Comparison of ENCODE assay signal across 19 mouse cellular contexts in genomic region chr1:20619363-20619762, GRCm38 (mm10). TPM values are rescaled to one million over a fixed set of nuclear protein-coding genes. Genes with fewer than 3 reads are reported as not detected.
A peak's percentile ranks its signal among the peaks of the same experiment; 100 is the strongest.
DNase-seq lines count a peak whose midpoint lies in the region; ATAC-seq and TF ChIP-seq lines count a peak whose summit lies in the region.
"Had no signal": no experiment of that assay in that cellular context is flagged by ENCODE, and none has a peak within 500 bp of the region (broad histone marks: within the 10 kb centered on the region; RNA-seq: fewer than 3 reads in every experiment).

No protein-coding gene starts in this region.

- no peak for TF ChIP-seq EP300 in lung, postnatal 0 days (IDR thresholded peaks at IDR 0.05)

- H3K27me3 ChIP-seq in embryonic facial prominence, embryonic 14.5 days (replicated peaks; ENCODE audit: control insufficient read depth, insufficient read depth, low read length) = no peaks in the 10 kb centered on the region
- no peaks in the 10 kb centered on the region for H3K27me3 ChIP-seq in embryonic facial prominence, embryonic 10.5 days (replicated peaks; ENCODE audit: low read depth, poor library complexity, severe bottlenecking)
- H3K27me3 ChIP-seq in lung, postnatal 0 days (replicated peaks; ENCODE audit: insufficient read depth, low read length) = no peaks in the 10 kb centered on the region
- no peaks in the 10 kb centered on the region for H3K27me3 ChIP-seq in kidney, embryonic 15.5 days
- H3K27me3 ChIP-seq: embryonic facial prominence, embryonic 12.5 days; forebrain, embryonic 13.5 days; heart, embryonic 12.5 days; limb, embryonic 12.5 days had no signal

- no peaks in the 10 kb centered on the region for H3K9me3 ChIP-seq in embryonic facial prominence, embryonic 14.5 days (ENCODE audit: control insufficient read depth, low read length)
- H3K9me3 ChIP-seq in embryonic facial prominence, embryonic 10.5 days = no peaks in the 10 kb centered on the region
- no peaks in the 10 kb centered on the region for H3K9me3 ChIP-seq in lung, postnatal 0 days (ENCODE audit: low read length)
- H3K9me3 ChIP-seq in kidney, embryonic 15.5 days (replicated peaks) = no peaks in the 10 kb centered on the region
- H3K9me3 ChIP-seq: embryonic facial prominence, embryonic 12.5 days; forebrain, embryonic 13.5 days; heart, embryonic 12.5 days; hindbrain, embryonic 10.5 days; limb, embryonic 12.5 days had no signal

- no peak overlapping the region for H3K9ac ChIP-seq in embryonic facial prominence, embryonic 14.5 days (ENCODE audit: low read depth, low read length)
- H3K9ac ChIP-seq in lung, postnatal 0 days (replicated peaks; ENCODE audit: low read depth) = no peak overlapping the region
- no peak overlapping the region for H3K9ac ChIP-seq in kidney, embryonic 15.5 days
- H3K9ac ChIP-seq: embryonic facial prominence, embryonic 12.5 days; forebrain, embryonic 13.5 days; heart, embryonic 12.5 days; limb, embryonic 12.5 days had no signal

- no peak for ATAC-seq in embryonic facial prominence, embryonic 14.5 days (ENCODE audit: low read depth)
- peak; percentile 70 for ATAC-seq in lung, postnatal 0 days
- ATAC-seq in kidney, embryonic 15.5 days (replicated peaks; ENCODE audit: low FRiP score) = peak; percentile 93
- no peak for ATAC-seq in erythroblast, adult 5-6 weeks (replicated peaks; ENCODE audit: low FRiP score, poor library complexity, severe bottlenecking)
- ATAC-seq: forebrain, embryonic 13.5 days had no signal

- H3K36me3 ChIP-seq in embryonic facial prominence, embryonic 14.5 days (ENCODE audit: control insufficient read depth, insufficient read depth, low read length) = no peaks in the 10 kb centered on the region
- H3K36me3 ChIP-seq in embryonic facial prominence, embryonic 10.5 days (replicated peaks) = no peaks in the 10 kb centered on the region
- H3K36me3 ChIP-seq in lung, postnatal 0 days (ENCODE audit: insufficient read depth, low read length) = no peaks in the 10 kb centered on the region
- H3K36me3 ChIP-seq in kidney, embryonic 15.5 days = no peaks in the 10 kb centered on the region
- H3K36me3 ChIP-seq: embryonic facial prominence, embryonic 12.5 days; heart, embryonic 12.5 days; hindbrain, embryonic 10.5 days; limb, embryonic 12.5 days had no signal

- WGBS in embryonic facial prominence, embryonic 14.5 days = 39% methylated on average over 3 of the region's 3 CpGs
- WGBS in embryonic facial prominence, embryonic 10.5 days = 66% methylated on average over 3 of the region's 3 CpGs
- 24% methylated on average over 3 of the region's 3 CpGs for WGBS in lung, postnatal 0 days
- 38% methylated on average over 3 of the region's 3 CpGs for WGBS in kidney, embryonic 15.5 days

- H3K4me2 ChIP-seq in embryonic facial prominence, embryonic 14.5 days (ENCODE audit: low read depth, low read length) = no peak overlapping the region
- no peak overlapping the region for H3K4me2 ChIP-seq in lung, postnatal 0 days (replicated peaks; ENCODE audit: low read depth, low read length)
- H3K4me2 ChIP-seq in kidney, embryonic 15.5 days = no peak overlapping the region
- H3K4me2 ChIP-seq: embryonic facial prominence, embryonic 12.5 days; forebrain, embryonic 13.5 days; heart, embryonic 12.5 days; limb, embryonic 12.5 days; midbrain, embryonic 11.5 days had no signal

- peak; percentile 14 for DNase-seq in embryonic facial prominence, embryonic 14.5 days (ENCODE audit: low spot score)
- no peak for DNase-seq in embryonic facial prominence, embryonic 10.5 days (ENCODE audit: low spot score)
- DNase-seq in lung, postnatal 0 days (ENCODE audit: low spot score) = peak; percentile 26
- DNase-seq in lung, postnatal 36 days = no peak
- no peak for DNase-seq in adrenal gland, postnatal 36 days
- DNase-seq in embryo, embryonic 10 days (ENCODE audit: low spot score) = no peak
- DNase-seq: adrenal gland, postnatal 25 days; cerebellum, postnatal 10 days; gastrocnemius, postnatal 25 days; lung, adult 2 months; right cerebral cortex, postnatal 14 days had no signal

- no peak for TF ChIP-seq CTCF in lung, postnatal 0 days (IDR thresholded peaks at IDR 0.05)

- no peak overlapping the region for H3K27ac ChIP-seq in embryonic facial prominence, embryonic 14.5 days (replicated peaks; ENCODE audit: low read depth, low read length)
- H3K27ac ChIP-seq in embryonic facial prominence, embryonic 10.5 days (replicated peaks) = no peak overlapping the region
- no peak overlapping the region for H3K27ac ChIP-seq in lung, postnatal 0 days (ENCODE audit: low read length)
- H3K27ac ChIP-seq in kidney, embryonic 15.5 days = peak overlapping the region; percentile 87
- H3K27ac ChIP-seq: embryonic facial prominence, embryonic 12.5 days; forebrain, embryonic 13.5 days; hindbrain, embryonic 10.5 days; limb, embryonic 12.5 days had no signal

- H3K4me1 ChIP-seq in embryonic facial prominence, embryonic 14.5 days (ENCODE audit: control insufficient read depth, insufficient read depth, low read length) = no peaks in the 10 kb centered on the region
- no peaks in the 10 kb centered on the region for H3K4me1 ChIP-seq in embryonic facial prominence, embryonic 10.5 days
- H3K4me1 ChIP-seq in lung, postnatal 0 days (ENCODE audit: insufficient read depth, low read depth, low read length) = no peaks in the 10 kb centered on the region
- H3K4me1 ChIP-seq in kidney, embryonic 15.5 days = no peaks in the 10 kb centered on the region
- H3K4me1 ChIP-seq: embryonic facial prominence, embryonic 12.5 days; forebrain, embryonic 13.5 days; hindbrain, embryonic 10.5 days; limb, embryonic 12.5 days had no signal

- H3K4me3 ChIP-seq in embryonic facial prominence, embryonic 14.5 days (ENCODE audit: low read depth, low read length) = no peak overlapping the region
- H3K4me3 ChIP-seq in embryonic facial prominence, embryonic 10.5 days = no peak overlapping the region
- H3K4me3 ChIP-seq in lung, postnatal 0 days (ENCODE audit: low read depth, low read length) = no peak overlapping the region
- H3K4me3 ChIP-seq in kidney, embryonic 15.5 days (replicated peaks) = no peak overlapping the region
- H3K4me3 ChIP-seq: embryonic facial prominence, embryonic 12.5 days; forebrain, embryonic 13.5 days; heart, embryonic 12.5 days; hindbrain, embryonic 10.5 days; limb, embryonic 12.5 days had no signal

RNA-seq across cellular contexts. Expression of gene Pkhd1, which starts 1.5 kb away (rescaled TPM):
- 0.20 and 0.38 TPM in 2 replicates for polyA plus RNA-seq in embryonic facial prominence, embryonic 14.5 days (2014; fragmentation: Nextera tagmentation; extraction: Ambion mirVana)
- polyA plus RNA-seq in embryonic facial prominence, embryonic 10.5 days (2016; fragmentation: Nextera tagmentation; extraction: Ambion mirVana) = 0.01 TPM in 2 replicates
- 0.33 and 0.40 TPM in 2 replicates for polyA plus RNA-seq in lung, postnatal 0 days (2015; fragmentation: Nextera tagmentation; extraction: Ambion mirVana)
- 5.5 and 6.4 TPM in 2 replicates for polyA plus RNA-seq in kidney, embryonic 15.5 days (2015; fragmentation: Nextera tagmentation; extraction: Ambion mirVana)
- total RNA-seq in erythroblast, adult 5-6 weeks (2015; ENCODE audit: low replicate concordance) = not detected in 2 replicates
- total RNA-seq in erythroblast, adult 5-6 weeks (2017; ENCODE audit: low replicate concordance) = not detected in 2 replicates
- total RNA-seq in adrenal gland, postnatal 36 days (2021) = under 1 TPM in 1 of 2 experiments, not detected in 1; 0.03 TPM
- polyA plus RNA-seq: embryonic facial prominence, embryonic 12.5 days; forebrain, embryonic 13.5 days; heart, embryonic 12.5 days; hindbrain, embryonic 10.5 days; midbrain, embryonic 11.5 days had no signal

Comparison
In these comparisons a context has a peak if more than half of its experiments do, and no peak if none do; other contexts are left out.
1. DNase-seq: peak in embryonic facial prominence, embryonic 14.5 days (single experiment) and lung, postnatal 0 days (single experiment); none in embryonic facial prominence, embryonic 10.5 days (single experiment), lung, postnatal 36 days (single experiment), adrenal gland, postnatal 36 days (0 of 2) and embryo, embryonic 10 days (single experiment).
2. ATAC-seq: peak in lung, postnatal 0 days (single experiment) and kidney, embryonic 15.5 days (single experiment); none in embryonic facial prominence, embryonic 14.5 days (single experiment) and erythroblast, adult 5-6 weeks (single experiment).